Mouse (Mus musculus) neural tube, embryonic 12.5 days (tissue): ENCODE data around the gene Galt. TPM values are rescaled to one million over a fixed set of nuclear protein-coding genes. Genes with fewer than 3 reads are reported as not detected.

Experiments
- ATAC-seq: fragments of 200-750 bp; cut with Nextera tagmentation; 2 replicates; pipeline ENCODE4 v1.8.0; 2017; ENCODE audit warnings: low read depth, mild to moderate bottlenecking, moderate TSS enrichment, moderate library complexity; ENCODE audit not compliant: low FRiP score
- H3K27ac ChIP-seq: fragments of 300-500 bp; sonication (generic); 2 replicates; pipeline ENCODE4 v1.5.1; 2016
- H3K27me3 ChIP-seq: fragments of 300-500 bp; sonication (generic); replicated peaks from 2 replicates; pipeline ENCODE4 v1.6.1; 2016; ENCODE audit warnings: mild to moderate bottlenecking
- H3K36me3 ChIP-seq: fragments of 300-500 bp; sonication (generic); 2 replicates; pipeline ENCODE4 v1.6.1; 2016; ENCODE audit warnings: mild to moderate bottlenecking
- H3K4me1 ChIP-seq: fragments of 300-500 bp; sonication (generic); 2 replicates; pipeline ENCODE4 v1.6.1; 2016
- H3K4me2 ChIP-seq: fragments of 300-500 bp; sonication (generic); replicated peaks from 2 replicates; pipeline ENCODE4 v1.6.1; 2016; ENCODE audit warnings: mild to moderate bottlenecking
- H3K4me3 ChIP-seq: fragments of 300-500 bp; sonication (generic); 2 replicates; pipeline ENCODE4 v1.5.1; 2016
- H3K9ac ChIP-seq: fragments of 300-500 bp; sonication (generic); 2 replicates; pipeline ENCODE4 v1.6.1; 2016; ENCODE audit warnings: mild to moderate bottlenecking
- H3K9me3 ChIP-seq: fragments of 300-500 bp; sonication (generic); 2 replicates; pipeline ENCODE4 v1.6.1; 2016; ENCODE audit warnings: mild to moderate bottlenecking
- WGBS: fragments of 180-500 bp; shearing (Covaris S2); methylation state at CpG from one replicate; pipeline ENCODE4 v1.1.7; 2016; 5-methylcytosine and 5-hydroxymethylcytosine counted together
- polyA plus RNA-seq: library from polyadenylated mRNA; unstranded; fragments of >200 nt; fragmentation: Nextera tagmentation; extraction: Ambion mirVana; gene quantifications from 2 replicates; pipeline ENCODE4 v1.2.1, GENCODE M21; 2016

Galt gene
- polyA plus RNA-seq, 1 experiment from 2014 or later, result 27.3 TPM

- 70% methylated on average over 1 of the region's 1 CpGs for WGBS
- Histone ChIP-seq H3K4me1 (peaks cover 5% of the 10 kb centered on the region), H3K27me3 (no peaks in the 10 kb centered on the region), H3K4me2 (no peak overlapping the region), H3K27ac (no peak overlapping the region), H3K4me3 (no peak overlapping the region), H3K9me3 (peaks cover 17% of the 10 kb centered on the region), H3K36me3 (no peaks in the 10 kb centered on the region), H3K9ac (no peak overlapping the region)
- no peak for ATAC-seq
Observed at GRCm38 (mm10) chr4:41745021-41745420, 10.0 kb upstream of the Galt start.

GRCm38 (mm10) chr4:41755338-41756305, 594 bp downstream of the Galt start, which contains the start of gene Sigmar1:
Sigmar1 (minus strand) TSS chr4:41756157.
- WGBS, result under 1% methylated on average over 57 of the region's 57 CpGs
- peak; percentile 66 for ATAC-seq
- H3K9ac ChIP-seq, result peak within 1 kb of the TSS; percentile 74
- H3K9me3 ChIP-seq, result no peaks in the 10 kb centered on the region
- no peaks in the 10 kb centered on the region for H3K36me3 ChIP-seq
- peak within 1 kb of the TSS; percentile 96 for H3K4me2 ChIP-seq
- peak within 1 kb of the TSS; percentile 46; the same call in 1 of the 2 replicates for H3K27ac ChIP-seq
- no peaks in the 10 kb centered on the region; the same call in 1 of the 2 replicates for H3K27me3 ChIP-seq
- H3K4me3 ChIP-seq, result peak within 1 kb of the TSS; percentile 67
- peaks cover 19% of the 10 kb centered on the region for H3K4me1 ChIP-seq

GRCm38 (mm10) chr4:41756440-41756839, 1.4 kb downstream of the Galt start:
- WGBS, result 80% methylated on average over 8 of the region's 8 CpGs
- Histone ChIP-seq H3K4me1 (peaks cover 24% of the 10 kb centered on the region), H3K9me3 (no peaks in the 10 kb centered on the region), H3K4me2 (peak overlapping the region; percentile 96), H3K4me3 (peak overlapping the region; percentile 67), H3K27ac (no peak overlapping the region), H3K9ac (peak overlapping the region; percentile 74; the same call in 1 of the 2 replicates), H3K36me3 (no peaks in the 10 kb centered on the region), H3K27me3 (no peaks in the 10 kb centered on the region; the same call in 1 of the 2 replicates)
- no peak for ATAC-seq

- H3K27me3 ChIP-seq, result no peaks in the 10 kb centered on the region; the same call in 1 of the 2 replicates
- WGBS, result 90% methylated on average over 13 of the region's 13 CpGs
Observed at GRCm38 (mm10) chr4:41757321-41757720, 2.3 kb downstream of the Galt start.

GRCm38 (mm10) chr4:41758021-41758420, 3.0 kb downstream of the Galt start:
- Histone ChIP-seq H3K36me3 (no peaks in the 10 kb centered on the region), H3K4me3 (no peak overlapping the region), H3K9me3 (no peaks in the 10 kb centered on the region), H3K9ac (no peak overlapping the region), H3K4me2 (no peak overlapping the region), H3K27me3 (no peaks in the 10 kb centered on the region; the same call in 1 of the 2 replicates), H3K4me1 (peaks cover 24% of the 10 kb centered on the region), H3K27ac (no peak overlapping the region)
- no peak for ATAC-seq
- WGBS, result 86% methylated on average over 11 of the region's 11 CpGs

More at GRCm38 (mm10) chr4:41757321-41757720, 2.3 kb downstream of the Galt start:
- H3K4me3 ChIP-seq, result no peak overlapping the region
- no peak overlapping the region for H3K4me2 ChIP-seq
- ATAC-seq, result no peak
- peaks cover 24% of the 10 kb centered on the region for H3K4me1 ChIP-seq
- H3K9me3 ChIP-seq, result no peaks in the 10 kb centered on the region
- H3K9ac ChIP-seq, result no peak overlapping the region
- H3K27ac ChIP-seq, result no peak overlapping the region
- H3K36me3 ChIP-seq, result no peaks in the 10 kb centered on the region

GRCm38 (mm10) chr4:41758701-41759100, 3.7 kb downstream of the Galt start:
- Histone ChIP-seq H3K27me3 (no peaks in the 10 kb centered on the region), H3K4me3 (no peak overlapping the region), H3K4me1 (peaks cover 24% of the 10 kb centered on the region), H3K27ac (no peak overlapping the region), H3K9ac (no peak overlapping the region), H3K36me3 (no peaks in the 10 kb centered on the region), H3K4me2 (no peak overlapping the region), H3K9me3 (no peaks in the 10 kb centered on the region)
- no peak for ATAC-seq
- WGBS, result 93% methylated on average over 4 of the region's 4 CpGs

- Histone ChIP-seq H3K4me3 (no peak overlapping the region), H3K9me3 (no peaks in the 10 kb centered on the region), H3K4me1 (peaks cover 24% of the 10 kb centered on the region), H3K27ac (no peak overlapping the region), H3K4me2 (no peak overlapping the region), H3K36me3 (no peaks in the 10 kb centered on the region), H3K27me3 (no peaks in the 10 kb centered on the region), H3K9ac (no peak overlapping the region)
- no peak for ATAC-seq
- WGBS, result 92% methylated on average over 9 of the region's 9 CpGs
Observed at GRCm38 (mm10) chr4:41759206-41759605, 4.2 kb downstream of the Galt start.

- Histone ChIP-seq H3K27ac (no peak overlapping the region), H3K9ac (peak overlapping the region; percentile 50; the same call in 1 of the 2 replicates), H3K4me1 (peaks cover 23% of the 10 kb centered on the region), H3K9me3 (no peaks in the 10 kb centered on the region), H3K27me3 (no peaks in the 10 kb centered on the region), H3K4me3 (peak overlapping the region; percentile 36), H3K4me2 (peak overlapping the region; percentile 60), H3K36me3 (no peaks in the 10 kb centered on the region)
- ATAC-seq, result no peak
- WGBS, result 44% methylated on average over 6 of the region's 6 CpGs
Observed at GRCm38 (mm10) chr4:41759656-41760287, 4.7 kb downstream of the Galt start.

GRCm38 (mm10) chr4:41760288-41760721, 5.3 kb downstream of the Galt start:
- Histone ChIP-seq H3K9ac (peak overlapping the region; percentile 50), H3K4me2 (peak overlapping the region; percentile 60), H3K36me3 (no peaks in the 10 kb centered on the region), H3K9me3 (no peaks in the 10 kb centered on the region), H3K27me3 (no peaks in the 10 kb centered on the region), H3K4me3 (peak overlapping the region; percentile 36), H3K27ac (no peak overlapping the region), H3K4me1 (peaks cover 19% of the 10 kb centered on the region)
- peak; percentile 83 for ATAC-seq
- WGBS, result 2% methylated on average over 15 of the region's 15 CpGs

GRCm38 (mm10) chr4:41760911-41761310, 5.9 kb downstream of the Galt start:
- H3K4me3 ChIP-seq, result peak overlapping the region; percentile 36; the same call in 1 of the 2 replicates
- no peaks in the 10 kb centered on the region for H3K36me3 ChIP-seq
- H3K9me3 ChIP-seq, result no peaks in the 10 kb centered on the region
- no peak overlapping the region for H3K27ac ChIP-seq
- 91% methylated on average over 4 of the region's 4 CpGs for WGBS
- peak overlapping the region; percentile 50; the same call in 1 of the 2 replicates for H3K9ac ChIP-seq
- H3K27me3 ChIP-seq, result no peaks in the 10 kb centered on the region
- peaks cover 19% of the 10 kb centered on the region for H3K4me1 ChIP-seq
- H3K4me2 ChIP-seq, result peak overlapping the region; percentile 60
- no peak for ATAC-seq

GRCm38 (mm10) chr4:41761680-41762079, 6.7 kb downstream of the Galt start:
- peaks cover 13% of the 10 kb centered on the region for H3K4me1 ChIP-seq
- H3K27me3 ChIP-seq, result no peaks in the 10 kb centered on the region
- ATAC-seq, result no peak
- no peaks in the 10 kb centered on the region for H3K36me3 ChIP-seq
- peak overlapping the region; percentile 60 for H3K4me2 ChIP-seq
- H3K9me3 ChIP-seq, result no peaks in the 10 kb centered on the region
- no peak overlapping the region for H3K9ac ChIP-seq
- H3K4me3 ChIP-seq, result no peak overlapping the region
- H3K27ac ChIP-seq, result no peak overlapping the region

GRCm38 (mm10) chr4:41762099-41762687, 7.2 kb downstream of the Galt start:
- H3K9me3 ChIP-seq, result no peaks in the 10 kb centered on the region
- H3K4me2 ChIP-seq, result peak overlapping the region; percentile 60
- no peak for ATAC-seq
- H3K4me1 ChIP-seq, result peaks cover 13% of the 10 kb centered on the region
- no peak overlapping the region for H3K4me3 ChIP-seq
- no peaks in the 10 kb centered on the region for H3K27me3 ChIP-seq
- H3K9ac ChIP-seq, result peak overlapping the region; percentile 21; the same call in 1 of the 2 replicates
- H3K27ac ChIP-seq, result no peak overlapping the region
- H3K36me3 ChIP-seq, result no peaks in the 10 kb centered on the region
- 42% methylated on average over 8 of the region's 8 CpGs for WGBS
